Mouse (Mus musculus) liver, embryonic 14.5 days (tissue): ENCODE measurements at regions not wholly inside any gene's neighbourhood (a gene's known extent, or its start where the extent isn't known, plus 50 kb on each side); places are given as distances from the start of the nearest gene placed in this dataset.
"Not testable (repeated sequence)": the region's sequence is repeated elsewhere in the genome, so short reads cannot be mapped to it uniquely, and the experiment has no call there.

Experiments
- ATAC-seq: fragments of 200-750 bp; cut with Nextera tagmentation; 2 replicates; pipeline ENCODE4 v1.8.0; 2017; ENCODE audit warnings: moderate number of reproducible peaks, mild to moderate bottlenecking, moderate library complexity; ENCODE audit not compliant: insufficient read depth
- DNase-seq, 3 experiments: peaks; one replicate each; pipeline ENCODE4 v3.0.0-alpha.2; 2012 to 2013; ENCODE audit warnings: low read depth in 3 of 3, low spot score in 3 of 3
- H3K27ac ChIP-seq: fragments of 300-500 bp; sonication (generic); 2 replicates; pipeline ENCODE4 v1.5.1; 2014; ENCODE audit warnings: moderate library complexity, mild to moderate bottlenecking, control low read depth, inconsistent platforms
- H3K27me3 ChIP-seq: fragments of 300-500 bp; sonication (generic); 2 replicates; pipeline ENCODE4 v1.6.1; 2014; ENCODE audit warnings: mild to moderate bottlenecking, low read length, moderate library complexity; ENCODE audit not compliant: control insufficient read depth, insufficient read depth
- H3K36me3 ChIP-seq: fragments of 300-500 bp; sonication (generic); replicated peaks from 2 replicates; pipeline ENCODE4 v1.6.1; 2014; ENCODE audit warnings: low read depth; ENCODE audit not compliant: control insufficient read depth, insufficient read depth
- H3K4me1 ChIP-seq, 2 experiments: fragments of 200-500 bp in 1 of 2; fragments of 300-500 bp in 1 of 2; sonication (generic) in 1 of 2; replicated peaks; 2 replicates each; pipeline ENCODE4 v1.6.1; 2012 to 2014; ENCODE audit warnings: antibody characterized with exemption in 1 of 2, inconsistent platforms in 1 of 2, low read length in 1 of 2; ENCODE audit not compliant: control insufficient read depth in 2 of 2, insufficient read depth in 2 of 2
- H3K4me2 ChIP-seq: fragments of 300-500 bp; sonication (generic); 2 replicates; pipeline ENCODE4 v1.6.1; 2014; ENCODE audit warnings: low read depth, mild to moderate bottlenecking, control low read depth, moderate library complexity
- H3K4me3 ChIP-seq, 2 experiments: fragments of 200-500 bp in 1 of 2; fragments of 300-500 bp in 1 of 2; sonication (generic) in 1 of 2; 2 replicates each; pipeline ENCODE4 v1.5.1; 2012 to 2014; ENCODE audit warnings: low read depth in 2 of 2, low read length in 2 of 2, mild to moderate bottlenecking in 2 of 2, control low read depth in 1 of 2, inconsistent platforms in 1 of 2, moderate library complexity in 1 of 2; ENCODE audit not compliant: insufficient read depth in 1 of 2
- H3K9ac ChIP-seq: fragments of 300-500 bp; sonication (generic); replicated peaks from 2 replicates; pipeline ENCODE4 v1.6.1; 2014; ENCODE audit warnings: mild to moderate bottlenecking, control low read depth, moderate library complexity
- H3K9me3 ChIP-seq: fragments of 300-500 bp; sonication (generic); 2 replicates; pipeline ENCODE4 v1.6.1; 2016; ENCODE audit warnings: low read length, mixed read lengths; ENCODE audit not compliant: control insufficient read depth
- CTCF ChIP-seq: IDR thresholded peaks from 2 replicates; pipeline ENCODE4 v1.5.1; 2016; ENCODE audit warnings: antibody characterized with exemption, low read depth, control low read depth
- EP300 ChIP-seq: IDR thresholded peaks from 2 replicates; pipeline ENCODE4 v1.6.1; 2016; ENCODE audit warnings: antibody characterized with exemption, low read depth
- WGBS: fragments of 180-500 bp; shearing (Covaris S2); extraction: QIAGEN DNeasy Blood & Tissue Kit; methylation state at CpG from one replicate; pipeline ENCODE4 v1.1.7; 2014; ENCODE audit not compliant: insufficient replicate concordance; 5-methylcytosine and 5-hydroxymethylcytosine counted together

DNA sequence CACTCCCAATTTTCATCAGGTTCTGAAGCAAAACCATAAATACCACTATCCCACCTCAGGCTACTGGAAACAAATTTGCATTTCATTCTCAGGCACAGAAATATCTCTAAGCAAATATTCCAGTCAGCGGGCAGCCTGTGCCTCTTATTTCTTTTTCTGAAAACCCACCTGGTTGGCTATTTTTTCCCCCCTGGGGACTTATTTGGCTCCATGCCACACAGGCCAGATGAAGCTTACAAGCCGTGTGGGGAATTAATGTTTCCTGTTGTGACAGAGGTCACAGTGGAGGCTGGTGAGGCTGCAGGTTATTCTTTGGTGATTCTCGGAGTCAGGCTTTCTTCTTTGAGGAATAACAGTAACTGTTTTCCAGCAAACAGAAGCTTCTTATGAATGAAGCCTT, 250.7 kb downstream of the Bmp2 start:
- Histone ChIP-seq H3K27me3 (no peaks in the 10 kb centered on the region), H3K27ac (no peak overlapping the region), H3K4me3 (no peak overlapping the region), H3K4me1 (no peaks in the 10 kb centered on the region), H3K9me3 (no peaks in the 10 kb centered on the region), H3K4me2 (no peak overlapping the region), H3K36me3 (no peaks in the 10 kb centered on the region), H3K9ac (no peak overlapping the region)
- WGBS = 36% methylated on average over 3 of the region's 3 CpGs
- DNase-seq (no peak), ATAC-seq (no peak)
- no peak for TF ChIP-seq EP300

DNA sequence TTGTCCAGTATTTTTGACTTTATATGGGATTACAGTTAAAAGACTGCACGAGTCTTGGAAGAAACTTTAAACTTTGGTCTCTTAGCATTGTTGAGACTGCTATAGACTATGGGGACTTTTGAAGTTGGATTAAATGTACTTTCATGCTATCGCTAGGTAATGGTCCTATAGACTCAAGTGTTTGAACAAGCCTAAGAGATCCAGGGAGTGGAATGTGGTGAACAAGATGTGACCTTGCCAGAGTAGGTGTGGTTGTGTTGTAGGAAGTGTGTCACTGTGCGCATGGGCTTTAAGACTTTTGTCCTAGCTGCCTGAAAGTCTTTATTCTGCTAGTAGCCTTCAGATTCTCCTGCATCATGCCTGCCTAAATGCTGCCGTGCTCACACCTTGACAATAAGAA, 269.5 kb downstream of the Bmp2 start:
- WGBS = 54% methylated on average over 4 of the region's 4 CpGs
- H3K4me2 ChIP-seq = no peak overlapping the region
- no peak for DNase-seq

DNA sequence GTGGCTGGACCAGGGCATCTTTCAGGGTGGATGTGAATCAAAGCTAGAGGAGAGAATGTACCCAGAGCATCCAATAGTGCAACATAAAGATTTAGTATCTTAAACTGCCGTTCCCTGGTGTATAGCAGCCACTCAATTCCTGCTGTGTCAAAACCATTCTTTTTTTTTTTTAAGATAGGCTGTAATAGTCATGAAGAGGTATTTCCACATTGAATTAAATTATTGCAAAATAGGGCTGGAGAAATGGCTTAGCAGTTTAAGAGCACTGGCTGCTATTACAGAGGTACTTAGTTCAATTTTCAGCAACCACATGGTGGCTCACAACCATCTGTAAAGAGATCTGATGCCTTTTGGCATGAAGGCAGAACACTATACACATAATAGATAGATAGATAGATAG, 277.4 kb downstream of the Bmp2 start:
- 60% methylated on average over 1 of the region's 1 CpGs for WGBS
- H3K36me3 ChIP-seq = no peaks in the 10 kb centered on the region
- ATAC-seq (no peak), DNase-seq (no peak)
- TF ChIP-seq EP300 = no peak
- TF ChIP-seq CTCF = no peak
- no peaks in the 10 kb centered on the region for H3K9me3 ChIP-seq
- H3K9ac ChIP-seq = no peak overlapping the region
- no peak overlapping the region for H3K4me3 ChIP-seq
- H3K4me2 ChIP-seq = no peak overlapping the region
- H3K27me3 ChIP-seq = no peaks in the 10 kb centered on the region
- no peak overlapping the region for H3K27ac ChIP-seq
- H3K4me1 ChIP-seq = no peaks in the 10 kb centered on the region

More for the DNA sequence above, 269.5 kb downstream of the Bmp2 start:
- TF ChIP-seq CTCF (no peak), EP300 (no peak)
- Histone ChIP-seq H3K4me1 (no peaks in the 10 kb centered on the region), H3K9me3 (no peaks in the 10 kb centered on the region), H3K27ac (no peak overlapping the region), H3K4me3 (no peak overlapping the region), H3K27me3 (no peaks in the 10 kb centered on the region), H3K9ac (no peak overlapping the region), H3K36me3 (no peaks in the 10 kb centered on the region)
- no peak for ATAC-seq

DNA sequence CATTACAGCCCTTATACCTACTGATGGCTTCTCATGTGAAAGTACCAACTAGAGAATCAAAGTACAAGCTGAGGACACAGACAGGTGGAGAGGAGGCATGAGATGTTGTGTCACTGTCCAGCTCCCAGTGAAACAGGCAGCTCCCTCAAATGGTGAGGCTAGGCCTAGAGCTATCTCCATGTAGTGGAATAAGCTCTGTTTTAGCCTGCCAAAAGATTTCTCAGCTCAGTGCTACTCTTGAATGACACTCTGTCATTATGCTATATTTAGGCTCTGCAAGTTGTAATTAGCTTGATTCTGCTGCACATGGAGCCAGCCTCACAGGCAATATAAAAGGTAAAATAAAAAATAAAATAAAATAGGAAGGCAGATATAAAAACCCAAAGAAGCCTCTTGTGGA, 298.5 kb downstream of the Bmp2 start:
- no peaks in the 10 kb centered on the region for H3K27me3 ChIP-seq
- no peak overlapping the region for H3K4me3 ChIP-seq
- ATAC-seq (no peak), DNase-seq (no peak)
- no peak overlapping the region for H3K27ac ChIP-seq
- TF ChIP-seq EP300 (no peak), CTCF (no peak)
- no peak overlapping the region for H3K4me2 ChIP-seq
- no peaks in the 10 kb centered on the region for H3K4me1 ChIP-seq
- H3K9ac ChIP-seq = no peak overlapping the region
- H3K9me3 ChIP-seq = no peaks in the 10 kb centered on the region
- no peaks in the 10 kb centered on the region for H3K36me3 ChIP-seq

DNA sequence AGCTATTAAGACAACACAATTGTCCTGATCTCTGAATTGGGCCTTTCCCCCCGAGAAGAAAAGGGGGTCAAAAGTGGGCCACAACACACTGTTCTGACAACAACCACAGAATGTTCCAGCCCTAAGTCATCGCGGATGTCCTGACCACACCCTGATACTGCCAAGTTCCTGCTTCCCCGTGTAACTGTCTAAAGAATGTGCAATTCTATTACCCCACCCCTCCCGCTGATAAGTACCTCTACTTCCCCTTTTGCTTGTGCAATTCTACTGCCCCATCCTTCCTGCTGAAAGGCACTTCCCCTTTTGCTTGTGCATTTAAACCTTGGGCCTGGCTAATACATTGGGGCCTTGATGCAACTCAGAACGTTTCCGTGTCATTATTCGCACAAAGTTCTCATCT, 323.0 kb downstream of the Bmp2 start:
- H3K27ac ChIP-seq, H3K9me3 ChIP-seq, H3K4me3 ChIP-seq, H3K4me1 ChIP-seq, H3K4me2 ChIP-seq, H3K9ac ChIP-seq, H3K27me3 ChIP-seq, ATAC-seq, H3K36me3 ChIP-seq, DNase-seq: not testable (repeated sequence)
- WGBS = 41% methylated on average over 8 of the region's 8 CpGs

DNA sequence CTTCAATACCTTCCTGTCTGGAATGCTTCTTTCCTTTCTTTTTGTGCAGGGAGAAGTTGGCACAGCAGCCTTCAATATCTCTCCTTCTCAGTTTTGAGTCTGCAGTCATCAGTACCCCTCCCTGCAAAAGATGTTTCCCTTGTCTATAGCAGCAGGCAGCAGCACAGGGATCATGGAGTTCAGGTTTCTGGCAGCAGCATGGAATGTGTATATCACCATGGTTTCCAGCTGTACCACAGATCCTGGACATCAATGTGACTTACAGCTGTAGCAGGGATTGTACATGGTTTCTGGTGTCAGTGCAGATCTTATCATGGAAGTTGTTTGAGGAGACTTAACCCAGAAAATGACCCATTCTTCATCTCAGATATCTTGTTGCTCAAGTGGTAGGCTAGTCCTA, 331.7 kb downstream of the Bmp2 start:
- no peak for ATAC-seq
- DNase-seq = no peak
- Histone ChIP-seq H3K27ac (no peak overlapping the region), H3K36me3 (no peaks in the 10 kb centered on the region), H3K4me2 (no peak overlapping the region), H3K9ac (no peak overlapping the region), H3K4me3 (no peak overlapping the region), H3K4me1 (no peaks in the 10 kb centered on the region), H3K27me3 (no peaks in the 10 kb centered on the region), H3K9me3 (no peaks in the 10 kb centered on the region)
- TF ChIP-seq EP300 (no peak), CTCF (no peak)
